Comparison of ENCODE assay signal across 7 mouse cellular contexts in the genomic region with DNA sequence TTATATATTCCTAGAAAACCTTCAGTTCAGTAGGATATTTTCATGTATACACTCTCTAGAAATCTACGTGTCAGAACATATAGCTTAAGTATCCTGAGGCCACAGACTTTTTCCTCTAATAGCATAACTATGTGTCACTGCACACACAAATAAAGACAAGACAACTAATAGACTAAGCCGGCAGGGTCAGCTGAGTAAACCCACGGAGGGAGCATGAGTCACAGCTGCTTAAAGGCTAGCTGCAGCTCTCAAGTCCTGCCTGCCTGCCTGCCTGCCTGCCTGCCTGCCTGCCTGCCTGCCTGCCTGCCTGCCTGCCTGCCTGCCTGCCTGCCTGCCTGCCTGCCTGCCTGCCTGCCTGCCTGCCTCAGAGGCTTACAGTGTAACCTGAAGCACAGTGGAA.
"Had no signal": no experiment of that assay in that cellular context is flagged by ENCODE, and none has a peak within 500 bp of the region (broad histone marks: within the 10 kb centered on the region; RNA-seq: fewer than 3 reads in every experiment).

No protein-coding gene starts in this region.

- DNase-seq: kidney, adult 8-10 months; kidney, postnatal 25 days; layer of hippocampus, adult 9-11 months; layer of hippocampus, postnatal 36 days; lung, adult 18-20 months; right cerebral cortex, adult 18-20 months; right cerebral cortex, postnatal 25 days had no signal
